Mouse (Mus musculus): ENCODE data around the gene Scfd2.

- TF ChIP-seq CTCF (IDR thresholded peaks at IDR 0.05; ENCODE audit: insufficient read depth, low read length), result no peak
- no peak for TF ChIP-seq POLR2A (IDR thresholded peaks at IDR 0.05; ENCODE audit: borderline replicate concordance, extremely low read depth, low read depth, low read length)
These were observed 215.1 kb downstream of the Scfd2 start for GRCm38 (mm10) chr5:74316333-74316945.
